Mouse (Mus musculus): Measurements from ENCODE around the gene Ppp1r21.

GRCm38 (mm10) chr17:88545217-88545784 is 15.4 kb downstream of the Ppp1r21 start:
- TF ChIP-seq TAL1 (IDR thresholded peaks at IDR 0.05; ENCODE audit: low read length) (no peak), GATA1 (IDR thresholded peaks at IDR 0.05; ENCODE audit: low read length) (no peak)

Data from erythroblast, embryonic 14.5 days (primary cell).